Mouse (Mus musculus) brain, embryonic 18.5 days (tissue): ENCODE results near the gene Lrrc10b.

Source experiments
- DNase-seq: peaks from one replicate; pipeline ENCODE4 v3.0.0-alpha.2; 2012; ENCODE audit warnings: low read depth, low spot score

Gene Lrrc10b

GRCm38 (mm10) chr19:10444685-10445369, 12.4 kb downstream of the Lrrc10b start:
- DNase-seq, result no peak

DNA sequence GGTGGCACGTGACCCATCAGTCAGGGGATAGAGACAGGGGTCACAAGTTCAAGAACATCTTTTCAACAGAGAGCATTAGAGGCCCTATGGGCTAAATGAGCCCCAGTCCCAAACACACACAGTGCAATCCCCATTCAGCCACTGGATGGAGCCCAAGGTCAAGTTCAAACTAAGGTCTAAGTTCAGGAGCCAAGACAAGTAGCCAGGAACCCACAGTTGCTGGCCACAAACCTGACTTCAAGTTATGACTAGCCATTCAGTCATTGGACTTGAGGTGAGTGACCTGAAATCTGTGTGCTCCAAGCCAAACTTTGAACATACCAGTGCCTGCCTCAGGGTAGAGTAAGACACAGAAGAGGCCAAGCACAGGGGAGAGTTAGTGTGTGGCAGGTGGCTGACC, 19.8 kb downstream of the Lrrc10b start:
- DNase-seq, result no peak

GRCm38 (mm10) chr19:10436726-10437125, 20.5 kb downstream of the Lrrc10b start:
- no peak for DNase-seq

DNA sequence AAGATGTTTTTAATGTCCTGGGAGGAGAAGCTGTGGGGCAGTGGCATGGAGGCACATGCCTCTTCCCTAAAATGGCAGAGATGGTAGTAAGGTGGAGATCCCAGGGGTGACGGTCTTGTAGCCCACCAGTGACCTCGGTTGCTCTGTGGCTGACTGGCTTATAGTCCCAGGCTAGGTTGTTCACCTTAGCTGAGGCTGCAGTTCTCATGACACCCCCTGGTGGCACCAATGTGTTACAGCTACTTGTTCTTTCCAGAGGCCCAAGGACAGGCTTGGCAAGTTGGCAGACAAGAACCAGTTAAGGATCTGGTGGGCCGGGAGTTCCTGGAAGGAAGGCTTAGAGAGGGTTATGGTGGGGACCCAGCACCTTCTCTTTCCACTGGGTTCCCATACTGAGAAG, 21.4 kb downstream of the Lrrc10b start:
- no peak for DNase-seq

DNA sequence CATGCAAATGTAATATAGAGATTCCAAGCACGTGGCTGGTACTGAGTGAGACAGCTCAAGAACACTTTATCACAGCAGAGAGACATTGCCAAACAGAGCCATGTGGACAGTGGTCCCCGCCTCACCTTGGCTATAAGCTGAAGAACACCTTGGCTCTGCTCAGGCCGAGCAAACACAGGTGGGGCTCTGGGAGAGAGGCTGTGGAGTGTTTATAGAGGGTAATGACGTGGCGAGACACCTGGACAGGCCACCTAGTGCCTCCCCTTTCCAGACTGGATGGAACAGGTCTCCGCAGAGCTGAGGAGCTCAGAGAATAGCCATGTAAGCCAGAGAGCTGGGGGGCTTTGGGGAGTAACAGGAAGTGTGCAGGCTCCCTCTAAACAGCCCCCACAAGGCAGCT, 22.3 kb downstream of the Lrrc10b start:
- DNase-seq, result no peak

DNA sequence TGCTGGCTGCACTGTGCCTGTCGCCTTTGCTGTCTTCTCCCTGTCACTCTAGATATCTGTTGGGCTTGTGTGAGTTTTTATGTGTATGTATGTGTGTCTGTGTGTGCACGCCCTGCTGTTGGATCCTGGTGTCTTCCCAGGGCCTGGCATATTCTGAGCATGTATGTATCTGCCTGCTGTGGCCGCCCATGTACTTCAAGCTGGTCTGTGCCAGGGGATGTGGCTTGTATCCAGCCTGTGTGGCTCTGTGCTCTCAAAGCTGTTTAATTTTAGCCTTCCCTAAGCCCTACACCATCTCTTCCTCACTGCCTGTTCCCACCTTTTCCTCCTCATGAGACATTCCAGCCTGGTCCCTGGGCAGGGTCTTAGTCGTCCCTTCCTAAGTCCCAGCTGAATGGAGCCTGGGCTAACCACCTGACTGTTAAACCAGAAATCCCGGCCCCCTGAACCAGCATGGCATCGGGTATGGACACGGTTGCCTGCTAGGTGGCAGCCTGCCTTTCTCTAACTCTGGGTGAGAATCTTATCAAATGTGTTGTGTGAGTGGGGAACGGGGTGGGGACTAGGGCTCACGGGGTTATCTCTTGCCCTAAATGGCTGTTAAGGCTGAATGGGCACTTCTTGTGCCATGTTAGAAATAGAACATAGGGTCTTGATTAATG, 23.3 kb downstream of the Lrrc10b start:
- DNase-seq, result no peak

- no peak for DNase-seq
Observed at GRCm38 (mm10) chr19:10433225-10433624, 24.0 kb downstream of the Lrrc10b start.

DNA sequence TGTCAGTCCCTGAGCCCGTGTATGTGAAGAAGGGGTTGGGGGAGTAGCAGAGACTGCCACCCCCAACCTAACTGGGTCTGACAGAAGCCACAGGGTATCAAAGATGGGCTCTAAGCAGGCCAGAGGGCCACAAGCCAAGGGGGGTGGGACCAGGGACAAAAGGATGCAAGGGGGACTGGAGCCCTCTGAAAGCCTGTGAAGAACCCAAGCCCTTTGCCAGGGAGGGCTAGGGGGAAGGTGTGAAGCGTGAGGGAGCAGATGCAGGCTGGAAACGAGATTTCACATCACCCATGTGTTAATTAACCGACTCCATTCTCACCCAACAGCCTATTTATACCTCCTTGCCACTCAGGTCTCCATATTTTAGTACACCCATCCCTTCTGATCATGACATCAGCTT, 25.4 kb downstream of the Lrrc10b start:
- DNase-seq, result no peak

GRCm38 (mm10) chr19:10431410-10431809, 25.9 kb downstream of the Lrrc10b start:
- DNase-seq, result no peak

GRCm38 (mm10) chr19:10429371-10429770, 27.9 kb downstream of the Lrrc10b start:
- DNase-seq, result no peak

DNA sequence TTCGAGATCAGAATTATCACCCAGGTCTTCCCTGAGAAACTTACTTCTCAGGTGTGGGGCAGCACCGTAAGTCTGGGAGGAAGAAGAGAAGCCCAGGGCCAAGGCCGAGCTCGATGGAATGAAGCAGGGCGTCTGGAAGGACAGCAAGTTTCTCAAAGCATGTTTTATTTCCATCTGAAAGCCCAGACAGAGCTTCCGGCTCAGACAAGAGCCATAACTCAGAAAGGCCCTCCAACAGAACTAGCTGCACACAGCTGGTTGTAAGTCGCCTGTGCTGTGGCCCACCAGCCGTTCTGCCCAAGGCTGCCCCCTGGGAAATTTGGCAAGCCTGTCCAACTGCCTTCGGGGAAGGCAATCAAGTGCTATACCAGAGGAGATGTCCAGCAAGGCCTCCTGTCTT, 29.8 kb downstream of the Lrrc10b start:
- no peak for DNase-seq

- DNase-seq, result no peak
Observed at GRCm38 (mm10) chr19:10426793-10427192, 30.5 kb downstream of the Lrrc10b start.

GRCm38 (mm10) chr19:10426312-10426711, 31.0 kb downstream of the Lrrc10b start:
- DNase-seq, result no peak

DNA sequence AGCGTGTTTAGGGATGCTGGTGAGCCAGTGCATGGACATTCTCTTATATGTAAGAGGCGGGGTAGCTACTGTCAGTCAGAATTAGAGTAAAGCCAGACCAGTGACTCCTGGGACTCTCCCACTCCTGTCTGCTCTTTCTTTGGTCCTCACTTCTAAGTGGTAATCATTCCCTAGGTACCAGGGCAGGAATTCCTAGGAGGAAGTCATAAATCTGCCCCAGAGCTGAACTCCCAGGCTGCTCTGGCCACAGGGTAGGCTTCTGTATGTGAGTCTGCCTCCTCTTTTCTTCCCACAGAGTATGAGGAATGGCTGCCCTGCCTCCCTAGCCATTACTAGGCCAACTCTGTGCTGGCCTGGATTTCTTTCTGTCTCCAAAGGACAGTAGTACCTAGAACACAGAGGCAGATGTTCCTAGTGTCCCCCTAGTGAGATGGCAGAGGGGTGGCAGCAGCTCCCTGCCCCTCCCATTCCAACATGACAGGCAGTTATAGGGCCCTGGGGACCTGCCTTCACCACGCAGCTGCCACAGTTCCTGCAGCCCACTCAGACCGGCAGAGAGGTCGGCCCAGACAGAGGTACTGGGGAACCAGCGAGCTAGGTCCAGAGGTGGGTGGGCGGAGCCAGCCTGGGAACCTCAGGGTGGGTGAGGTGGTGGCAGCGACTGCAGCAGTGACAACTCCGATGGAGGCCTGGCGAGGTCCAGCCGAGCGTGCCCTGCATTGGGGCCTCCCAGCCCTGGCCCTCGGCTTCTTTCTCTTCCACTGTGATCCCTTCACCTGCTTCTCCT, 31.6 kb downstream of the Lrrc10b start:
- DNase-seq, result no peak

DNA sequence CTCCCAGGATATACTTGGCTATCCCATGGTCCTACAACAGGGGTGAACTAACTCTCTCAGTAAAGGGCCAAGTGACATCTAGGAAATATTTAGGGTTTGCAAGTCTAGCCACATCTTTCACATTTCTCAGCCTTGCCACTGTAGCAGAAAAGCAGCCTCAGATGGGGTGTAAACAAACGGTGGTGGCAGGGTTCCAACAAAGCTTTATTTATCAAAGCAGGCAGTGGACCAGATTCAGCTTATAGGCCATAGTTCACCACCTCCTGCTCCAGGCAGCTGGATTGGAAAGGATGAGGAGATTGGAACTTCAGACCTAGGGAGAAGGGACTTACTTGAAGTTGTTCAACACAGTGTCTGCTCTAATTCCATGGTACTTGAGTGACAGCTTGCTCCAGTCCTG, 32.5 kb downstream of the Lrrc10b start:
- no peak for DNase-seq

- no peak for DNase-seq
Observed at GRCm38 (mm10) chr19:10421986-10422976, 35.0 kb downstream of the Lrrc10b start.

- no peak for DNase-seq
Observed at GRCm38 (mm10) chr19:10417436-10417835, 39.8 kb downstream of the Lrrc10b start.

- no peak for DNase-seq
Observed at GRCm38 (mm10) chr19:10416889-10417288, 40.4 kb downstream of the Lrrc10b start.

DNA sequence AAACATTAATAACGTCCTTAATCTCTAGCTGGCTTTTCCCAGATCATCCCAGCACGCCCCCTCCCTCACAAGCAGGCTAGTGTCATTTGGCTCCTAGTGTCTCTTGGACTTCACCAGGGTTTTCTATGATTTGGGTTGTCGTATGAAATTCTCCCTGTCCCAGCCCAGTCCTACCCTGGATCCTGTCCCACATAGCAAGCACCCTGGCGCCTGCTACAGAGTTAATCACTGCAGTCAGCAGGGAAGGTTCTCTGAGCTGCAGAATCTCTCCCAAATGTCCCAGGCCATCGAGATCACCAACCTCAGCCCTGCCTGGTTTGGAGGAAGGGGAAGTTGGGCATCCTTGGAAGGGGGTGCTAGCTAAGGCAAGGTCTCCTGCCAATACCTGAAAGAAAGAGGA, 41.8 kb downstream of the Lrrc10b start:
- no peak for DNase-seq

- DNase-seq, result peak; percentile 64
Observed at GRCm38 (mm10) chr19:10413701-10414242, 43.5 kb downstream of the Lrrc10b start.
